Mouse (Mus musculus): ENCODE results near the gene Cdh18. TPM values are rescaled to one million over a fixed set of nuclear protein-coding genes. Genes with fewer than 3 reads are reported as not detected.

Cdh18 gene
- polyA plus RNA-seq, 1 experiment from 2014 or later, result 20.7 TPM

- Histone ChIP-seq H3K9me3 (ENCODE audit: control insufficient read depth, low read length) (no peaks in the 10 kb centered on the region), H3K9ac (replicated peaks; ENCODE audit: low read depth, low read length) (no peak overlapping the region), H3K4me1 (ENCODE audit: control insufficient read depth, insufficient read depth, low read length) (no peaks in the 10 kb centered on the region), H3K36me3 (ENCODE audit: control insufficient read depth, insufficient read depth, low read length) (no peaks in the 10 kb centered on the region), H3K4me3 (ENCODE audit: low read depth, low read length) (no peak overlapping the region), H3K27me3 (ENCODE audit: control insufficient read depth, insufficient read depth, low read length) (no peaks in the 10 kb centered on the region), H3K27ac (ENCODE audit: low read depth, low read length) (no peak overlapping the region), H3K4me2 (ENCODE audit: low read depth, low read length) (no peak overlapping the region)
- ATAC-seq (ENCODE audit: low read depth), result no peak
- WGBS, result 74% methylated on average over 3 of the region's 3 CpGs
Measured at GRCm38 (mm10) chr15:23420010-23420409, 871.2 kb downstream of the Cdh18 start.

- no peak overlapping the region for H3K4me3 ChIP-seq (ENCODE audit: low read depth, low read length)
- no peak for ATAC-seq (ENCODE audit: low read depth)
- no peaks in the 10 kb centered on the region for H3K9me3 ChIP-seq (ENCODE audit: control insufficient read depth, low read length)
- no peaks in the 10 kb centered on the region for H3K4me1 ChIP-seq (ENCODE audit: control insufficient read depth, insufficient read depth, low read length)
- no peak overlapping the region for H3K4me2 ChIP-seq (ENCODE audit: low read depth, low read length)
- H3K36me3 ChIP-seq (ENCODE audit: control insufficient read depth, insufficient read depth, low read length), result no peaks in the 10 kb centered on the region
- no peaks in the 10 kb centered on the region for H3K27me3 ChIP-seq (ENCODE audit: control insufficient read depth, insufficient read depth, low read length)
- H3K9ac ChIP-seq (replicated peaks; ENCODE audit: low read depth, low read length), result no peak overlapping the region
- no peak overlapping the region for H3K27ac ChIP-seq (ENCODE audit: low read depth, low read length)
- WGBS, result 86% methylated on average over 5 of the region's 5 CpGs
Measured at GRCm38 (mm10) chr15:23430021-23430420, 881.2 kb downstream of the Cdh18 start.

GRCm38 (mm10) chr15:23448542-23448941 is 899.7 kb downstream of the Cdh18 start:
- no peak for ATAC-seq (ENCODE audit: low read depth)
- 83% methylated on average over 1 of the region's 1 CpGs for WGBS

GRCm38 (mm10) chr15:23452098-23452625 is 903.3 kb downstream of the Cdh18 start:
- Histone ChIP-seq H3K9me3 (ENCODE audit: control insufficient read depth, low read length) (no peaks in the 10 kb centered on the region), H3K9ac (replicated peaks; ENCODE audit: low read depth, low read length) (no peak overlapping the region), H3K4me1 (ENCODE audit: control insufficient read depth, insufficient read depth, low read length) (no peaks in the 10 kb centered on the region), H3K27ac (ENCODE audit: low read depth, low read length) (peak overlapping the region; percentile 40; the same call in 1 of the 2 replicates), H3K4me2 (ENCODE audit: low read depth, low read length) (peak overlapping the region; percentile 4; the same call in 1 of the 2 replicates), H3K4me3 (ENCODE audit: low read depth, low read length) (no peak overlapping the region), H3K27me3 (ENCODE audit: control insufficient read depth, insufficient read depth, low read length) (no peaks in the 10 kb centered on the region), H3K36me3 (ENCODE audit: control insufficient read depth, insufficient read depth, low read length) (no peaks in the 10 kb centered on the region)
- ATAC-seq (ENCODE audit: low read depth), result peak; percentile 66
- 35% methylated on average over 9 of the region's 9 CpGs for WGBS

More at GRCm38 (mm10) chr15:23448542-23448941, 899.7 kb downstream of the Cdh18 start:
- no peaks in the 10 kb centered on the region for H3K4me1 ChIP-seq (ENCODE audit: control insufficient read depth, insufficient read depth, low read length)
- H3K9ac ChIP-seq (replicated peaks; ENCODE audit: low read depth, low read length), result no peak overlapping the region
- H3K4me3 ChIP-seq (ENCODE audit: low read depth, low read length), result no peak overlapping the region
- no peaks in the 10 kb centered on the region for H3K9me3 ChIP-seq (ENCODE audit: control insufficient read depth, low read length)
- H3K4me2 ChIP-seq (ENCODE audit: low read depth, low read length), result no peak overlapping the region
- no peak overlapping the region for H3K27ac ChIP-seq (ENCODE audit: low read depth, low read length)
- H3K27me3 ChIP-seq (ENCODE audit: control insufficient read depth, insufficient read depth, low read length), result no peaks in the 10 kb centered on the region
- no peaks in the 10 kb centered on the region for H3K36me3 ChIP-seq (ENCODE audit: control insufficient read depth, insufficient read depth, low read length)

- Histone ChIP-seq H3K36me3 (ENCODE audit: control insufficient read depth, insufficient read depth, low read length) (no peaks in the 10 kb centered on the region), H3K4me1 (ENCODE audit: control insufficient read depth, insufficient read depth, low read length) (no peaks in the 10 kb centered on the region), H3K4me3 (ENCODE audit: low read depth, low read length) (no peak overlapping the region), H3K9me3 (ENCODE audit: control insufficient read depth, low read length) (no peaks in the 10 kb centered on the region), H3K27me3 (ENCODE audit: control insufficient read depth, insufficient read depth, low read length) (no peaks in the 10 kb centered on the region), H3K27ac (ENCODE audit: low read depth, low read length) (no peak overlapping the region), H3K4me2 (ENCODE audit: low read depth, low read length) (no peak overlapping the region), H3K9ac (replicated peaks; ENCODE audit: low read depth, low read length) (no peak overlapping the region)
- no peak for ATAC-seq (ENCODE audit: low read depth)
- WGBS, result 95% methylated on average over 6 of the region's 6 CpGs
Measured at GRCm38 (mm10) chr15:23453331-23453730, 904.5 kb downstream of the Cdh18 start.

GRCm38 (mm10) chr15:23455344-23455743 is 906.5 kb downstream of the Cdh18 start:
- no peak; the same call in 1 of the 2 replicates for ATAC-seq (ENCODE audit: low read depth)
- H3K36me3 ChIP-seq (ENCODE audit: control insufficient read depth, insufficient read depth, low read length), result no peaks in the 10 kb centered on the region
- H3K9me3 ChIP-seq (ENCODE audit: control insufficient read depth, low read length), result no peaks in the 10 kb centered on the region
- 64% methylated on average over 7 of the region's 7 CpGs for WGBS
- H3K4me3 ChIP-seq (ENCODE audit: low read depth, low read length), result no peak overlapping the region
- no peak overlapping the region for H3K4me2 ChIP-seq (ENCODE audit: low read depth, low read length)
- no peak overlapping the region for H3K27ac ChIP-seq (ENCODE audit: low read depth, low read length)
- no peak overlapping the region for H3K9ac ChIP-seq (replicated peaks; ENCODE audit: low read depth, low read length)
- H3K4me1 ChIP-seq (ENCODE audit: control insufficient read depth, insufficient read depth, low read length), result no peaks in the 10 kb centered on the region
- no peaks in the 10 kb centered on the region for H3K27me3 ChIP-seq (ENCODE audit: control insufficient read depth, insufficient read depth, low read length)

GRCm38 (mm10) chr15:23457401-23457800 is 908.6 kb downstream of the Cdh18 start:
- Histone ChIP-seq H3K9me3 (ENCODE audit: control insufficient read depth, low read length) (no peaks in the 10 kb centered on the region), H3K4me1 (ENCODE audit: control insufficient read depth, insufficient read depth, low read length) (no peaks in the 10 kb centered on the region), H3K4me3 (ENCODE audit: low read depth, low read length) (no peak overlapping the region), H3K27me3 (ENCODE audit: control insufficient read depth, insufficient read depth, low read length) (no peaks in the 10 kb centered on the region), H3K36me3 (ENCODE audit: control insufficient read depth, insufficient read depth, low read length) (no peaks in the 10 kb centered on the region), H3K4me2 (ENCODE audit: low read depth, low read length) (no peak overlapping the region), H3K9ac (replicated peaks; ENCODE audit: low read depth, low read length) (no peak overlapping the region), H3K27ac (ENCODE audit: low read depth, low read length) (no peak overlapping the region)
- WGBS, result 77% methylated on average over 3 of the region's 3 CpGs
- ATAC-seq (ENCODE audit: low read depth), result no peak

- WGBS, result 81% methylated on average over 7 of the region's 7 CpGs
Measured at GRCm38 (mm10) chr15:23470527-23471475, 922.0 kb downstream of the Cdh18 start.

GRCm38 (mm10) chr15:23486306-23486705 is 937.5 kb downstream of the Cdh18 start:
- Histone ChIP-seq H3K9ac (replicated peaks; ENCODE audit: low read depth, low read length) (no peak overlapping the region), H3K4me3 (ENCODE audit: low read depth, low read length) (no peak overlapping the region), H3K27ac (ENCODE audit: low read depth, low read length) (no peak overlapping the region), H3K36me3 (ENCODE audit: control insufficient read depth, insufficient read depth, low read length) (no peaks in the 10 kb centered on the region), H3K4me1 (ENCODE audit: control insufficient read depth, insufficient read depth, low read length) (no peaks in the 10 kb centered on the region), H3K27me3 (ENCODE audit: control insufficient read depth, insufficient read depth, low read length) (no peaks in the 10 kb centered on the region), H3K9me3 (ENCODE audit: control insufficient read depth, low read length) (no peaks in the 10 kb centered on the region), H3K4me2 (ENCODE audit: low read depth, low read length) (no peak overlapping the region)
- 68% methylated on average over 1 of the region's 1 CpGs for WGBS
- no peak for ATAC-seq (ENCODE audit: low read depth)

More at GRCm38 (mm10) chr15:23470527-23471475, 922.0 kb downstream of the Cdh18 start:
- Histone ChIP-seq H3K4me2 (ENCODE audit: low read depth, low read length) (no peak overlapping the region), H3K27me3 (ENCODE audit: control insufficient read depth, insufficient read depth, low read length) (no peaks in the 10 kb centered on the region), H3K9me3 (ENCODE audit: control insufficient read depth, low read length) (no peaks in the 10 kb centered on the region), H3K9ac (replicated peaks; ENCODE audit: low read depth, low read length) (no peak overlapping the region), H3K27ac (ENCODE audit: low read depth, low read length) (no peak overlapping the region), H3K36me3 (ENCODE audit: control insufficient read depth, insufficient read depth, low read length) (no peaks in the 10 kb centered on the region), H3K4me3 (ENCODE audit: low read depth, low read length) (no peak overlapping the region), H3K4me1 (ENCODE audit: control insufficient read depth, insufficient read depth, low read length) (no peaks in the 10 kb centered on the region)
- no peak for ATAC-seq (ENCODE audit: low read depth)
